Mouse (Mus musculus) cerebellum, postnatal 14 days (tissue): ENCODE data around the gene Vmn2r101.

ENCODE experiments used
- DNase-seq, 2 experiments: peaks; one replicate each; pipeline ENCODE4 v3.0.0; 2021; ENCODE audit warnings: mixed read lengths in 2 of 2

The Vmn2r101 gene

DNA sequence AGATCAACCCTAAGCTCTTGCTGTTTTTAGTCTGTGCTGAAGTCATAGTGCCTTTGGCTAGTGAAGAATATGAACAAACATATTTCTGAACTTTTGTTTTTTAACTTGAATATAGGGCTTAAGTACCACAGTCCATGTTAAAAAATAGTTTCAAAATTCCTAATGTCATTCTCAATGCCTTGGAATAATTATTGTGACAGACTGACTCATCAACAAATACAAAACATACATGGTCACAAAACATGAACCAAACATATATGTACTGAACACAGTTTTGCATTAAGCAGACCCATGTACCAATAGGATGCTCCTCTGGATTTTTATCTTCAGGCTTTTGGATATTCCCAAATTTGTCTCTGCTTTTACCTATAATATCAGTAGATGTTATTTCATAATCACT is at the start of gene Vmn2r101:
Gene Vmn2r101 (plus strand): TSS at position 301 of the 400 bp plus-strand sequence.
- DNase-seq: no peak

- no peak for DNase-seq
Measured at GRCm38 (mm10) chr17:19629328-19629727, 52.3 kb downstream of the Vmn2r101 start.

- DNase-seq: no peak
Measured at GRCm38 (mm10) chr17:19658447-19658846, 81.4 kb downstream of the Vmn2r101 start.

GRCm38 (mm10) chr17:19660028-19660427 is 83.0 kb downstream of the Vmn2r101 start, which contains the start of gene Vmn2r102:
Gene Vmn2r102, plus strand, starts transcription at chr17:19660328.
- DNase-seq: no peak
